Mouse (Mus musculus): ENCODE measurements around the gene Mthfr. TPM values are rescaled to one million over a fixed set of nuclear protein-coding genes. Genes with fewer than 3 reads are reported as not detected.

Gene Mthfr
- total RNA-seq, 1 experiment, result 34.0 TPM

- in situ Hi-C loops (cut with MboI; ENCODE audit: low sequenced_read_pairs in 2 of 2, unreplicated experiment in 2 of 2), result no loop called here
- H3K4me1 ChIP-seq (ENCODE audit: control insufficient read depth in 2 of 2, insufficient read depth in 2 of 2, low read length in 2 of 2, poor library complexity in 1 of 2), result peaks cover 6 to 14% of the 10 kb centered on the region in 2 experiments; a peak in 2 of 4 replicates
- no peak overlapping the region for H3K9ac ChIP-seq (ENCODE audit: insufficient read depth, low read depth, low read length, poor library complexity, severe bottlenecking)
- no peak overlapping the region for H3K27ac ChIP-seq (ENCODE audit: insufficient read depth, low read depth, low read length, poor library complexity, severe bottlenecking)
- H3K36me3 ChIP-seq (ENCODE audit: control insufficient read depth, insufficient read depth, low read length, poor library complexity, severe bottlenecking), result peaks cover 27% of the 10 kb centered on the region
- TF ChIP-seq MAFK (IDR thresholded peaks at IDR 0.05; ENCODE audit: insufficient read depth, low read depth, low read length) (no peak), ZNF384 (IDR thresholded peaks at IDR 0.05; ENCODE audit: low read depth, low read length) (no peak), HCFC1 (IDR thresholded peaks at IDR 0.05; ENCODE audit: borderline replicate concordance, insufficient read depth, low read length) (no peak), CHD2 (IDR thresholded peaks at IDR 0.05; ENCODE audit: low read depth, low read length) (no peak), ZC3H11A (IDR thresholded peaks at IDR 0.05; ENCODE audit: borderline replicate concordance, low read depth, low read length) (no peak)
- no peak overlapping the region for H3K4me3 ChIP-seq (ENCODE audit: insufficient read depth in 1 of 2, low read depth in 1 of 2, low read length in 2 of 2, poor library complexity in 1 of 2, severe bottlenecking in 1 of 2)
- no peak for DNase-seq (ENCODE audit: low read depth, low spot score)
- H3K9me3 ChIP-seq (ENCODE audit: control insufficient read depth, insufficient read depth, low read depth, low read length), result no peaks in the 10 kb centered on the region
Observed at GRCm38 (mm10) chr4:148080597-148080973, 41.7 kb downstream of the Mthfr start.

DNA sequence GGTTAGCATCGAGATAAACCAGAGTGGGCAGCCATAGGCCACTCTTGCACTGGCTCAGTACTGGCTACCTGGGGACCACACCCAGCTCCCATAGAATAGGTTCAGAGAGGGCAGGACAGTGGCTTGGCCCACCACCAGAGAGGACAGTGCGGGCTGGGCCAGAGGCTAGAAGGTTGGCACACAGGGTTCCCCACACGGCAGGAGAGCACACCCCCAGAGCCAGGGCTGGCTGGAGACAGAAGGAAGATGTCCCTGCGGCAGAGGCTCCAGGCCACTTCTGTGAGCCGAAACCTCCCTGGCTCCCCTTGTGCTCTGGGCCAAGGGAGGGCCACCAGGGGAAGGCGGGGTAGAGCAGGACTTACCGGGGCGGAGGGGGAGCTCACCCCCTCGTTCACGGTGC, 42.3 kb downstream of the Mthfr start:
- in situ Hi-C loops (cut with MboI; ENCODE audit: low sequenced_read_pairs in 2 of 2, unreplicated experiment in 2 of 2), result no loop called here
- H3K27ac ChIP-seq (ENCODE audit: insufficient read depth, low read depth, low read length, poor library complexity, severe bottlenecking), result no peak overlapping the region
- TF ChIP-seq ZNF384 (IDR thresholded peaks at IDR 0.05; ENCODE audit: low read depth, low read length), result no peak
- TF ChIP-seq ZC3H11A (IDR thresholded peaks at IDR 0.05; ENCODE audit: borderline replicate concordance, low read depth, low read length), result no peak
- TF ChIP-seq HCFC1 (IDR thresholded peaks at IDR 0.05; ENCODE audit: borderline replicate concordance, insufficient read depth, low read length), result no peak
- TF ChIP-seq MAFK (IDR thresholded peaks at IDR 0.05; ENCODE audit: insufficient read depth, low read depth, low read length), result no peak
- TF ChIP-seq CHD2 (IDR thresholded peaks at IDR 0.05; ENCODE audit: low read depth, low read length), result no peak

DNA sequence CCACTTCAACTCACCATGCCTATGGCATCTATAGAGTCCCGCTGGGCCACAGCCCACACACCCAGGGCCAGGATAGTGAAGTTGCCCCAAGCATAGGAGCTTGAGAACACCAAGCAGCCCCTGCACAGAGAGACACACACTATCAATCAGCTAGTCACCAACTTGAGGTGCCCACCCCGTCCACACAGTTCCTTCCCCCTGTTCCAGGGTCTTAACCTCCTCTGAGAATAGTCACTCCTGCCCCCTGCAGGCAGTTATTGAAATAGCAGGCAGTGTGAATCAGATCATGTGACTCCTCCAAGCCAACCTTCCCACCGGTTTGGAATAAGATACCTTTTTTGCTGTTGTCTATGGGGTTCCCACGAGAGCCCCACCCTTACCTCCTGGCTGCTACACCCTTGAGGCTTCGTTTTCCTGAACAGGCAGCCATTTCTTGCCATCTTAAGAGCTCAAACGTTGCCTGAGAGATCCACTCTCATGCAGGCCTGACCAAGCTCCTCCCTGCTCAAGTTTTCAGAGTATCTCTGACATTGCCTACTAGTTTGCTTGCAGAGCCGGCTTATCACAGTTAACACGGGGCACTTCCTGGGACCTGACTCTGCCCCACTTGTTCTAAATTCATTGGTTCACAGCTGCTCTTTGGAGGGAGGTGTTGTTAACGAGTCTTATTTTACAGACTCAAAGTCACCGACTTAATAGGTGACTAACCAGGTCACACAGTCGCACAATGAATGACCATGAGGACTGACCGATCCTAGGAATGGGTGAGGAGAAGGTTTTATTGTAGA, 43.6 kb downstream of the Mthfr start:
- peaks cover 30% of the 10 kb centered on the region for H3K36me3 ChIP-seq (ENCODE audit: control insufficient read depth, insufficient read depth, low read length, poor library complexity, severe bottlenecking)
- peak overlapping the region; percentile 72; the same call in 1 of the 2 replicates for H3K27ac ChIP-seq (ENCODE audit: insufficient read depth, low read depth, low read length, poor library complexity, severe bottlenecking)
- TF ChIP-seq HCFC1 (IDR thresholded peaks at IDR 0.05; ENCODE audit: borderline replicate concordance, insufficient read depth, low read length) (no peak), MAFK (IDR thresholded peaks at IDR 0.05; ENCODE audit: insufficient read depth, low read depth, low read length) (no peak), ZC3H11A (IDR thresholded peaks at IDR 0.05; ENCODE audit: borderline replicate concordance, low read depth, low read length) (no peak), CHD2 (IDR thresholded peaks at IDR 0.05; ENCODE audit: low read depth, low read length) (no peak), ZNF384 (IDR thresholded peaks at IDR 0.05; ENCODE audit: low read depth, low read length) (no peak)
- no peak for DNase-seq (ENCODE audit: low read depth, low spot score)
- in situ Hi-C loops (cut with MboI; ENCODE audit: low sequenced_read_pairs in 2 of 2, unreplicated experiment in 2 of 2), result no loop called here
- H3K9me3 ChIP-seq (ENCODE audit: control insufficient read depth, insufficient read depth, low read depth, low read length), result no peaks in the 10 kb centered on the region
- peaks cover 6 to 14% of the 10 kb centered on the region in 2 experiments; a peak in 2 of 4 replicates for H3K4me1 ChIP-seq (ENCODE audit: control insufficient read depth in 2 of 2, insufficient read depth in 2 of 2, low read length in 2 of 2, poor library complexity in 1 of 2)
- peak overlapping the region; percentile 45 for H3K4me3 ChIP-seq (ENCODE audit: insufficient read depth in 1 of 2, low read depth in 1 of 2, low read length in 2 of 2, poor library complexity in 1 of 2, severe bottlenecking in 1 of 2)
- peak overlapping the region; percentile 59; the same call in 1 of the 2 replicates for H3K9ac ChIP-seq (ENCODE audit: insufficient read depth, low read depth, low read length, poor library complexity, severe bottlenecking)

More for the DNA sequence above, 42.3 kb downstream of the Mthfr start:
- Histone ChIP-seq H3K9ac (ENCODE audit: insufficient read depth, low read depth, low read length, poor library complexity, severe bottlenecking) (no peak overlapping the region), H3K9me3 (ENCODE audit: control insufficient read depth, insufficient read depth, low read depth, low read length) (no peaks in the 10 kb centered on the region), H3K36me3 (ENCODE audit: control insufficient read depth, insufficient read depth, low read length, poor library complexity, severe bottlenecking) (peaks cover 27% of the 10 kb centered on the region), H3K4me1 (ENCODE audit: control insufficient read depth in 2 of 2, insufficient read depth in 2 of 2, low read length in 2 of 2, poor library complexity in 1 of 2) (peaks cover 6 to 16% of the 10 kb centered on the region in 2 experiments; a peak in 2 of 4 replicates), H3K4me3 (ENCODE audit: insufficient read depth in 1 of 2, low read depth in 1 of 2, low read length in 2 of 2, poor library complexity in 1 of 2, severe bottlenecking in 1 of 2) (no peak overlapping the region)
- DNase-seq (ENCODE audit: low read depth, low spot score), result no peak

GRCm38 (mm10) chr4:148083176-148083899, 44.5 kb downstream of the Mthfr start:
- in situ Hi-C loops (cut with MboI; ENCODE audit: low sequenced_read_pairs in 2 of 2, unreplicated experiment in 2 of 2), result no loop called here
- peak overlapping the region; percentile 59; the same call in 1 of the 2 replicates for H3K9ac ChIP-seq (ENCODE audit: insufficient read depth, low read depth, low read length, poor library complexity, severe bottlenecking)

More at GRCm38 (mm10) chr4:148083176-148083899, 44.5 kb downstream of the Mthfr start:
- peak overlapping the region; percentile 90 for H3K27ac ChIP-seq (ENCODE audit: insufficient read depth, low read depth, low read length, poor library complexity, severe bottlenecking)
- peaks cover 6 to 13% of the 10 kb centered on the region in 2 experiments; a peak in 2 of 4 replicates for H3K4me1 ChIP-seq (ENCODE audit: control insufficient read depth in 2 of 2, insufficient read depth in 2 of 2, low read length in 2 of 2, poor library complexity in 1 of 2)
- no peak for TF ChIP-seq CHD2 (IDR thresholded peaks at IDR 0.05; ENCODE audit: low read depth, low read length)
- TF ChIP-seq HCFC1 (IDR thresholded peaks at IDR 0.05; ENCODE audit: borderline replicate concordance, insufficient read depth, low read length), result no peak
- no peak for TF ChIP-seq ZC3H11A (IDR thresholded peaks at IDR 0.05; ENCODE audit: borderline replicate concordance, low read depth, low read length)
- no peak for TF ChIP-seq ZNF384 (IDR thresholded peaks at IDR 0.05; ENCODE audit: low read depth, low read length)
- TF ChIP-seq MAFK (IDR thresholded peaks at IDR 0.05; ENCODE audit: insufficient read depth, low read depth, low read length), result no peak
- no peak for DNase-seq (ENCODE audit: low read depth, low spot score)
- H3K4me3 ChIP-seq (ENCODE audit: insufficient read depth in 1 of 2, low read depth in 1 of 2, low read length in 2 of 2, poor library complexity in 1 of 2, severe bottlenecking in 1 of 2), result peak overlapping the region; percentile 45
- no peaks in the 10 kb centered on the region for H3K9me3 ChIP-seq (ENCODE audit: control insufficient read depth, insufficient read depth, low read depth, low read length)
- peaks cover 30% of the 10 kb centered on the region for H3K36me3 ChIP-seq (ENCODE audit: control insufficient read depth, insufficient read depth, low read length, poor library complexity, severe bottlenecking)

Data from ES-E14 (cell line).